Mouse (Mus musculus) heart, postnatal 0 days (tissue): ENCODE measurements around the gene Cav1.

Experiments
- CTCF ChIP-seq: IDR thresholded peaks from 2 replicates; pipeline ENCODE4 v1.5.1; 2016; ENCODE audit warnings: antibody characterized with exemption, control low read depth, low read depth
- EP300 ChIP-seq: IDR thresholded peaks from 2 replicates; pipeline ENCODE4 v1.6.1; 2016; ENCODE audit warnings: antibody characterized with exemption, low read depth

- no peak for TF ChIP-seq CTCF
- TF ChIP-seq EP300 = no peak
Observed at GRCm38 (mm10) chr6:17380102-17380501, 74.0 kb downstream of the Cav1 start.
